Comparison of ENCODE assay signal across 8 mouse cellular contexts in the genomic region with DNA sequence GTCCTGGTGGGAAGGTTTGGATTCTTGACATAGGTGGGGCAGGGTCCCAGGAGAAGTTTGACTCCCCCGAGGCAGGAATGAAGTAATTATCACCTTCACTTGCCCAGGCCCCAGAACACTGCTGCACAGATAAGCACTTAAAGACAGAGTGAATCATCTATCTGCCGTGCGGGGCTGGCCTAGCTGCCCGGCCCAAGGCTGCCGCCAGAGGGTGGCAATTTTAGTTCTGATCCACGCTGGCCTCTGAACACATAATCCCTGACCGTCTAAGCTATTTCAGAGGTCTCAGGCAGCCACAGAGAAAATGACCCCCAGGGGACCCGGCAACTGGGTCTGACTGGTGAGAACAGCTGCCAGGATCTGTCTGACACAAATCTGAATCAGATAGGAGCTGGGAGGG. TPM values are rescaled to one million over a fixed set of nuclear protein-coding genes. Genes with fewer than 3 reads are reported as not detected.
DNase-seq lines count a peak whose midpoint lies in the region; ATAC-seq lines count a peak whose summit lies in the region.

No protein-coding gene starts in this region.

- peak overlapping the region; percentile 70 for H3K27ac ChIP-seq in heart, embryonic 15.5 days
- H3K27ac ChIP-seq in neural tube, embryonic 11.5 days (ENCODE audit: low read depth, low read length) = peak overlapping the region; percentile 83

- peak; percentile 28 for DNase-seq in cerebellum, postnatal 10 days
- no peak for DNase-seq in cerebellum, adult 11-12 months
- peak; percentile 21 for DNase-seq in brain, adult 2 months (ENCODE audit: low read depth, low spot score)
- peak; percentile 30 to 62 for DNase-seq in kidney, postnatal 36 days
- peak; percentile 53 for DNase-seq in neural tube, embryonic 11.5 days (ENCODE audit: low spot score)
- DNase-seq in cerebellum, postnatal 25 days = no peak
- DNase-seq in cerebellum, adult 9-11 months = no peak

- H3K9ac ChIP-seq in heart, embryonic 15.5 days = peak overlapping the region; percentile 27; the same call in 1 of the 2 replicates
- peak overlapping the region; percentile 38 for H3K9ac ChIP-seq in neural tube, embryonic 11.5 days (ENCODE audit: low read length)

- peak; percentile 68 for ATAC-seq in heart, embryonic 15.5 days (replicated peaks; ENCODE audit: insufficient number of reproducible peaks, insufficient read depth, low FRiP score, low read depth)
- no peak for ATAC-seq in neural tube, embryonic 11.5 days (ENCODE audit: insufficient read depth, low FRiP score, low TSS enrichment)

- H3K4me3 ChIP-seq in heart, embryonic 15.5 days = no peak overlapping the region
- 0 out of 2 replicates have a peak overlapping the region, but pooled peaks have one; percentile 15 for H3K4me3 ChIP-seq in neural tube, embryonic 11.5 days (ENCODE audit: low read depth, low read length)

- peaks cover 22% of the 10 kb centered on the region for H3K36me3 ChIP-seq in heart, embryonic 15.5 days
- peaks cover 8% of the 10 kb centered on the region; the same call in 1 of the 2 replicates for H3K36me3 ChIP-seq in neural tube, embryonic 11.5 days (ENCODE audit: control insufficient read depth, insufficient read depth, low read length)

- H3K9me3 ChIP-seq in heart, embryonic 15.5 days (replicated peaks) = no peaks in the 10 kb centered on the region
- no peaks in the 10 kb centered on the region for H3K9me3 ChIP-seq in neural tube, embryonic 11.5 days (ENCODE audit: control insufficient read depth, low read length)

- H3K4me1 ChIP-seq in heart, embryonic 15.5 days (replicated peaks) = peaks cover 60% of the 10 kb centered on the region
- peaks cover 19% of the 10 kb centered on the region; the same call in 1 of the 2 replicates for H3K4me1 ChIP-seq in neural tube, embryonic 11.5 days (ENCODE audit: control insufficient read depth, insufficient read depth, low read length)

- 9% methylated on average over 8 of the region's 8 CpGs for WGBS in heart, embryonic 15.5 days
- 45% methylated on average over 8 of the region's 8 CpGs for WGBS in neural tube, embryonic 11.5 days

- peak overlapping the region; percentile 33 for H3K4me2 ChIP-seq in heart, embryonic 15.5 days
- peak overlapping the region; percentile 23; the same call in 1 of the 2 replicates for H3K4me2 ChIP-seq in neural tube, embryonic 11.5 days (ENCODE audit: low read depth)

- no peaks in the 10 kb centered on the region for H3K27me3 ChIP-seq in heart, embryonic 15.5 days
- no peaks in the 10 kb centered on the region for H3K27me3 ChIP-seq in neural tube, embryonic 11.5 days (ENCODE audit: control insufficient read depth, insufficient read depth, low read length)

RNA-seq across cellular contexts. Expression of a gene that starts 5.9 kb away (rescaled TPM):
- 80.0 and 87.6 TPM in 2 replicates for polyA plus RNA-seq in heart, embryonic 15.5 days (2015; fragmentation: Nextera tagmentation; extraction: Ambion mirVana)
- polyA plus RNA-seq in neural tube, embryonic 11.5 days (2014; fragmentation: Nextera tagmentation; extraction: Ambion mirVana) = 70.4 and 72.5 TPM in 2 replicates

RNA-seq across cellular contexts. Expression of a gene that starts 33.6 kb away (rescaled TPM):
- 16.0 and 19.6 TPM in 2 replicates for polyA plus RNA-seq in heart, embryonic 15.5 days (2015; fragmentation: Nextera tagmentation; extraction: Ambion mirVana)
- polyA plus RNA-seq in neural tube, embryonic 11.5 days (2014; fragmentation: Nextera tagmentation; extraction: Ambion mirVana) = 18.9 and 19.5 TPM in 2 replicates

RNA-seq across cellular contexts. Expression of a gene that starts 51.9 kb away (rescaled TPM):
- polyA plus RNA-seq in heart, embryonic 15.5 days (2015; fragmentation: Nextera tagmentation; extraction: Ambion mirVana) = 40.2 and 48.9 TPM in 2 replicates
- 98.6 and 110 TPM in 2 replicates for polyA plus RNA-seq in neural tube, embryonic 11.5 days (2014; fragmentation: Nextera tagmentation; extraction: Ambion mirVana)

RNA-seq across cellular contexts. Expression of a gene that starts 52.0 kb away (rescaled TPM):
- polyA plus RNA-seq in heart, embryonic 15.5 days (2015; fragmentation: Nextera tagmentation; extraction: Ambion mirVana) = 35.5 and 39.5 TPM in 2 replicates
- polyA plus RNA-seq in neural tube, embryonic 11.5 days (2014; fragmentation: Nextera tagmentation; extraction: Ambion mirVana) = 13.0 and 14.2 TPM in 2 replicates

Comparison
In these comparisons a context has a peak if more than half of its experiments do, and no peak if none do; other contexts are left out.
1. DNase-seq: peak in cerebellum, postnatal 10 days (2 of 2), brain, adult 2 months (single experiment), kidney, postnatal 36 days (2 of 2) and neural tube, embryonic 11.5 days (single experiment); none in cerebellum, adult 11-12 months (single experiment), cerebellum, postnatal 25 days (0 of 2) and cerebellum, adult 9-11 months (single experiment).